Mouse (Mus musculus) liver, embryonic 14.5 days (tissue): ENCODE results near the gene Gm21987.
A peak's percentile ranks its signal among the peaks of the same experiment; 100 is the strongest.

Experiments used
- CTCF ChIP-seq: IDR thresholded peaks from 2 replicates; pipeline ENCODE4 v1.5.1; 2016; ENCODE audit warnings: antibody characterized with exemption, low read depth, control low read depth
- EP300 ChIP-seq: IDR thresholded peaks from 2 replicates; pipeline ENCODE4 v1.6.1; 2016; ENCODE audit warnings: antibody characterized with exemption, low read depth

DNA sequence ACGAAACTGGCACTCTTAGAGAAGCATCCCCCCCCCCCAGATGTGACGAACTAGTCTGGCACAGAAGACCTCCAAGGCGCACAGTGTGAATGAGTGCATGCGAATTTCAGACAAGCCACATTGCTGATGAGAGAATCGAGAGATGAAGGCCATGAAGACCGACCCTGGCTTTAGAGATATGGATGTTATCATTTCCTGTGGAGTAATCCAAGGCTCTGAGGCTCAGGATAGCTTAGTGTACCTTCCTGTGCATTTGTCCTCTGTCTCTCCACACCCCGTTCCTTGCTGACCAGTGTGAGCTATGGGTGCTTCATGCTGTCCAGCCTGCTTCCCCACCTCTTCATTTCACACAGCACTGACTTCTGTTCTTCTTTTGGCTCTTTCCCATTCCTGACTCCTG, 28.3 kb downstream of the Gm21987 start:
- TF ChIP-seq CTCF (no peak), EP300 (0 out of 2 replicates have a peak, but pooled peaks have one; percentile 45)
